Mouse (Mus musculus) megakaryocyte, adult 5-6 weeks (primary cell): ENCODE results near the gene Dhx32. TPM values are rescaled to one million over a fixed set of nuclear protein-coding genes. Genes with fewer than 3 reads are reported as not detected.

Source experiments
- ATAC-seq: 2 replicates; pipeline ENCODE4 v1.8.0; 2016; ENCODE audit warnings: mild to moderate bottlenecking, inconsistent platforms; ENCODE audit not compliant: poor library complexity, severe bottlenecking
- total RNA-seq, 2 experiments: library from RNA; stranded (forward) in 1 of 2; stranded (reverse) in 1 of 2; fragments of 153-499, 151-499 nt in 1 of 2; fragments of 221-1000, 200-1000 nt in 1 of 2; gene quantifications; 2 replicates each; pipeline versions ENCODE4 v1.2.3 to v1.2.4; 2015 to 2017

Dhx32 gene
- total RNA-seq, 2 experiments from 2014 or later = 7.0 to 17.7 TPM

- no peak for ATAC-seq
These were observed 106.5 kb downstream of the Dhx32 start for GRCm38 (mm10) chr7:133676002-133676401.

Other genes with a start within 250 kb of the Dhx32 start
- not detected in 2 replicates for gene Tex36, start 180.6 kb downstream of the Dhx32 start, total RNA-seq (2015)
- not detected in 2 replicates for gene Tex36, start 180.6 kb downstream of the Dhx32 start, total RNA-seq (2017)
- 10.3 and 10.5 TPM in 2 replicates for gene Edrf1, start 145.2 kb downstream of the Dhx32 start, total RNA-seq (2015)
- gene Edrf1, start 145.2 kb downstream of the Dhx32 start, total RNA-seq (2017) = 14.6 and 24.0 TPM in 2 replicates
- not detected in 2 replicates for gene Mmp21, start 102.7 kb downstream of the Dhx32 start, total RNA-seq (2015)
- gene Mmp21, start 102.7 kb downstream of the Dhx32 start, total RNA-seq (2017) = not detected in 2 replicates
- gene Bccip, start 73.4 kb downstream of the Dhx32 start, total RNA-seq (2015) = 59.0 and 61.6 TPM in 2 replicates
- 66.8 and 70.6 TPM in 2 replicates for gene Bccip, start 73.4 kb downstream of the Dhx32 start, total RNA-seq (2017)
- 9.0 and 14.0 TPM in 2 replicates for gene Uros, start 72.7 kb downstream of the Dhx32 start, total RNA-seq (2015)
- gene Uros, start 72.7 kb downstream of the Dhx32 start, total RNA-seq (2017) = 13.1 and 14.3 TPM in 2 replicates
- gene Fank1, start 5.9 kb downstream of the Dhx32 start, total RNA-seq (2015) = not detected in 2 replicates
- gene Fank1, start 5.9 kb downstream of the Dhx32 start, total RNA-seq (2017) = not detected in 2 replicates